Mouse (Mus musculus) heart, adult 2 months (tissue): ENCODE results near the gene Gm49320.

Source experiments
- CTCF ChIP-seq: fragments of 200-600 bp; IDR thresholded peaks from 2 replicates; pipeline ENCODE4 v1.8.1; 2022; ENCODE audit warnings: antibody characterized with exemption, mild to moderate bottlenecking, moderate library complexity
- POLR2A ChIP-seq: fragments of 200-500 bp; IDR thresholded peaks from 2 replicates; pipeline ENCODE4 v1.6.1; 2011; ENCODE audit warnings: mild to moderate bottlenecking, low read depth, low read length, control low read depth; ENCODE audit not compliant: insufficient read depth

- no peak for TF ChIP-seq CTCF
- no peak for TF ChIP-seq POLR2A
Observed at GRCm38 (mm10) chr8:4214006-4214980, 24.4 kb upstream of the Gm49320 start.
